Mouse (Mus musculus): ENCODE data around the gene Upk2. TPM values are rescaled to one million over a fixed set of nuclear protein-coding genes. Genes with fewer than 3 reads are reported as not detected.

The Upk2 gene
- polyA plus RNA-seq, 2 experiments = not detected

DNA sequence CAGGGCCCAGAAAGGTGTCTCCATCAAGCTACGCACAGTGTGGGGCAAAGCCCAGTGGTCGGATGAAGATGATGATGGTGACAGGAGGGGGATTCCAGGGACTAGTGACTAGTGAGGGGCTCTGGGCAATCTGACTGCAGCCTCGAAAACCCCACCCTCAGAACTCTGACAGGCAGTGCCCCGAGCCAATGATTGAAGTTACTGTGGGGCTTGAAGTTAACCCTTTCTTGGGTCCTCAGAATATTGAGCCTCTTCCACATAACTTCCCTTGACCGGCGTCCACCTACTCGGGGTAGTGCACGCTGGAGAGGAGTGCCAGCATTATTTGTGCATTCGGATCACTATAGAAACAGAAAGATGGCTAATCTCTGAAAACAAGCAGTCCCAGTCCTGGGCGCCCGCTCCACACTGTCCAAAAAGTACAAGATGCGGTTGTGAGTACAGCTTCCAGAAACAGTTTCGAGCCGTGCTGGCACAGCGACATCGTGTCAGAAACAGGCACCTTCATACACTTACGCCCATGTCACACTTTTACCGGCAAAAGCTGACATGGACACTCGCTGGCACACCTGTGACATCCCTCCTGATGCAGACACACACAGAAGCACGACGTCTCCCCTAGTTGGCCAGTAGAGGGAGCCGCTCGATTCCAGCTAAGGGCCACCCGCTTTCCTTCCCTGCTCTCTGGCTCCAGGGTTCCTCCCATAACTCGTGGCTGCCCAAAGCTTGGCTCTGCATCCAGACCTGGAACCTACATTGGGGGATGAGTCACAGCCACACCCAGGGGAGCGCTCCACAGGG, 25.1 kb upstream of the Upk2 start:
- H3K4me2 ChIP-seq (ENCODE audit: low read depth) = peak overlapping the region; percentile 75
- H3K36me3 ChIP-seq (replicated peaks; ENCODE audit: control insufficient read depth, insufficient read depth, low read depth) = no peaks in the 10 kb centered on the region
- TF ChIP-seq CTCF (IDR thresholded peaks at IDR 0.05; ENCODE audit: low read depth) (peak; percentile 94), EP300 (IDR thresholded peaks at IDR 0.05; ENCODE audit: low read depth) (no peak)
- 2% methylated on average over 26 of the region's 26 CpGs for WGBS (ENCODE audit: insufficient replicate concordance)
- peak; percentile 59 for ATAC-seq (ENCODE audit: insufficient read depth)
- H3K9me3 ChIP-seq (ENCODE audit: control insufficient read depth, low read length) = no peaks in the 10 kb centered on the region
- H3K27me3 ChIP-seq (ENCODE audit: control insufficient read depth, insufficient read depth, low read length) = peaks cover 42% of the 10 kb centered on the region
- peaks cover 0 to 14% of the 10 kb centered on the region in 2 experiments; a peak in 3 of 4 replicates for H3K4me1 ChIP-seq (replicated peaks; ENCODE audit: control insufficient read depth in 2 of 2, insufficient read depth in 2 of 2, low read length in 1 of 2)
- H3K4me3 ChIP-seq (ENCODE audit: insufficient read depth in 1 of 2, low read depth in 2 of 2, low read length in 2 of 2) = peak overlapping the region; percentile 51 to 55
- no peak overlapping the region for H3K9ac ChIP-seq (replicated peaks)
- DNase-seq (ENCODE audit: low read depth in 3 of 3, low spot score in 3 of 3) = peak; percentile 53 to 60 (median 59)
- no peak overlapping the region for H3K27ac ChIP-seq

DNA sequence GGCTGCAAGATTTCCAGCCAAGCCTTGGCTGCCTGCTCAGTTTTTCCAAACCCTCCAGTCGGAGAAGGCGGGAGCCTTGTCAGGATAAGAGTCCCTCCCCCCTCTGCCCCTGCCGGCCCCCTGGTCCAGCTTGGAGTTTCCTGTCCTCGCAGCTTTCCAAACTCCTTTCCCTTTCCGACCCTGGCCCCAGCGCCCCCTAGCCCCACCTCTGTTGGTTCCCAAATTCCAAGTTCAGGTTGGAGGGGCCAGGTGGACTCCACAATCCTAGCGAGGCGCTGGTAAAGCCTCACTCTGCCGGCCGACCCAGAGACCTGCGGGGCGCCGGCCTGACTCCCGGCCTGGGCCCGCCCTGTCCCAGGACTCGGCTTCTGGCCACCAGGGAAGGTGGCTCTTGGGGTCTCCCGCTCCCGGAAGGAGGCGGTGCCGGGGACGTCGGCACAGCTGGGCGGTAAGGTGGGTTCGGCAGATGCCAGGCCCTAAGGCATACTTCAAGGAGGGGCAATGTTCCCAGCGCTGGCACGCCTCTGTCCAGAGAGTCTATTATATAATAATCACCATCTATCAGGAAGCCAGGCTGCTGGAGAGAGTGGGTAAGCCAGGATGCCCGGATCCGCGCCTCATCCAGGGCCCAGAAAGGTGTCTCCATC, 24.3 kb upstream of the Upk2 start:
- under 1% methylated on average over 29 of the region's 29 CpGs for WGBS (ENCODE audit: insufficient replicate concordance)
- TF ChIP-seq EP300 (IDR thresholded peaks at IDR 0.05; ENCODE audit: low read depth) = no peak
- Histone ChIP-seq H3K4me1 (replicated peaks; ENCODE audit: control insufficient read depth in 2 of 2, insufficient read depth in 2 of 2, low read length in 1 of 2) (peaks cover 0 to 13% of the 10 kb centered on the region in 2 experiments; a peak in 3 of 4 replicates), H3K27me3 (ENCODE audit: control insufficient read depth, insufficient read depth, low read length) (peaks cover 42% of the 10 kb centered on the region), H3K4me2 (ENCODE audit: low read depth) (peak overlapping the region; percentile 75), H3K27ac (no peak overlapping the region), H3K9ac (replicated peaks) (no peak overlapping the region; the same call in 1 of the 2 replicates), H3K4me3 (ENCODE audit: insufficient read depth in 1 of 2, low read depth in 2 of 2, low read length in 2 of 2) (peak overlapping the region; percentile 51 to 55), H3K36me3 (replicated peaks; ENCODE audit: control insufficient read depth, insufficient read depth, low read depth) (no peaks in the 10 kb centered on the region), H3K9me3 (ENCODE audit: control insufficient read depth, low read length) (no peaks in the 10 kb centered on the region)
- ATAC-seq (ENCODE audit: insufficient read depth) = 0 out of 2 replicates have a peak, but pooled peaks have one; percentile 1
- no peak for DNase-seq (ENCODE audit: low read depth in 3 of 3, low spot score in 3 of 3)

DNA sequence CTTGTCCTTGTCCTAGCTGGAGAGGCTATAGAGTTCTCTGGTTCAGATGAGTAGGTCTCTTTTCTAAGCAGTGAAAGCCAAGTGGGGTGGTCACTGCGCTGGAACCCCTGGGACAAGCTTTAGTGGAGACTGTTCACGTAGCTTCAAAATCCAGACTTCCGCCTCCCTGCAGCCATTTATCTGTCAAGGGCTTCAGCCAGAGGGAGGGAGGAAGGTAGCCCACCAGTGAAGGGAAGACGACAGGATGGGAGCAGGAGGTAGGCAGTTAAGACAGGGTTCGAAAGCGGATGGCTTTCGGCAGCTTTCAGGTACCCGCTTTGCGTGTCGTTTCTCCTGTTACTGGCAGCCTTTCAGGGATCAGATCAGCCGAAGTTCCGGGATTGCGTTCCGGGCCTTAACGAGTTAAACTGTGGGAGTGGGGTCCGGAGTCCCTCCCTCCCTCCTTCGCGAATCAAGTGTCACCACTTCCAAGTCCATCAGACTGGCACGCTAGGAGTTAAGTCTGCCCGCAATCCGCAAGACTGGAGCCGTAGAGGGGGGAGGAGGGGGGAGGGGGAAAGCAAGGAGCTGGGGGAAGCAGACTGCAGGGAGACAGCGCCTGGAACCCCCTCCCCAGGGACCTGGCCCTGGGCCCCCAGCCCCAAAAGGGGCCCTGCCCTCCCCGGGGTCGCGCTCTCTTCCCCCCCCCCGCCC, 23.6 kb upstream of the Upk2 start:
- ATAC-seq (ENCODE audit: insufficient read depth) = no peak
- Histone ChIP-seq H3K27ac (no peak overlapping the region), H3K4me3 (ENCODE audit: insufficient read depth in 1 of 2, low read depth in 2 of 2, low read length in 2 of 2) (peak overlapping the region; percentile 55 to 68), H3K4me2 (ENCODE audit: low read depth) (peak overlapping the region; percentile 75), H3K4me1 (replicated peaks; ENCODE audit: control insufficient read depth in 2 of 2, insufficient read depth in 2 of 2, low read length in 1 of 2) (peaks cover 0 to 12% of the 10 kb centered on the region in 2 experiments; a peak in 2 of 4 replicates), H3K36me3 (replicated peaks; ENCODE audit: control insufficient read depth, insufficient read depth, low read depth) (no peaks in the 10 kb centered on the region), H3K9me3 (ENCODE audit: control insufficient read depth, low read length) (no peaks in the 10 kb centered on the region), H3K27me3 (ENCODE audit: control insufficient read depth, insufficient read depth, low read length) (peaks cover 36% of the 10 kb centered on the region), H3K9ac (replicated peaks) (no peak overlapping the region)
- DNase-seq (ENCODE audit: low read depth in 3 of 3, low spot score in 3 of 3) = no peak
- TF ChIP-seq CTCF (IDR thresholded peaks at IDR 0.05; ENCODE audit: low read depth) (no peak), EP300 (IDR thresholded peaks at IDR 0.05; ENCODE audit: low read depth) (no peak)
- WGBS (ENCODE audit: insufficient replicate concordance) = under 1% methylated on average over 27 of the region's 27 CpGs

DNA sequence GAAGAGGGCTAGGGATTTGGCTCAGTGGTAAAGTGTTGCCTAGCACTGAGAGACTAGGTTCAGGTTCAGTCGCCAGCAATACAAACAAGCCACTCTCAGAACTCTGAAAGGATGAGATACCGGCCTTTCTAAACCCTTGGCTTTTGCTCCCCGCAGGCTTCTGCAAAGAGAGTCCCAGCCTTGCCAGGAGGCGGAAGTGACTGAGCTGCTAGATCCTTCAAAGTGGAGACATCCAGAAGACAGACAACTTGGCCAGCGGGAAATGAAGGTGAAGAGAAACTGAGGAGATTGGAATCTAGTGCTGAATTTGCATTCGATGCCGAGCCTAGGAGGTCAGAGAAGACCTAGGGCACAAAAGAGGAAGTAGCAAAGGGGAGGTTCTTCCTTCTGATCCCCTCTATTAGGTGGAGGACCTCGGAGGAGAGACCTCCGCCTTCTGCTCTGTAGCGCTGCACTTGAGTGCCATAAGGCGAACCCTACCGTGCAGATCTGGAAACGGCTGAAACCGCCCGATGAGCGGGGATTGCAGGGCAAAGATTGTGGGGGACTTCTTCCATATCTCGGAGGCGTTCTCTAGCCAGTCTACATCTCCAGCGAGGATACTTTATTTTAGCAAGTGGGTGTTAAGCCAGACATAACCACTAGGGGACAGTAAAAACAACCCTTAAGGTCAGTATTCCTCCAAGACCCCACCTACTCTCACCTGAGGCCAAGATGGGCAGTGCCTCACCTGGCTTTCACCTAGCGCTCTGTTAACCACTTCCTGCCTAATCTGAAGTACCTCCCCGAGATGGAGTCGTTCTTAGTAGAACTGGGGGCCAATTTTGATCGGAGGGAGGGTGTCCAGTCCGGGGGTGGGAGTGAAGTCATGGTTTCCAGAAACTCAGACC, 22.8 kb upstream of the Upk2 start:
- ATAC-seq (ENCODE audit: insufficient read depth) = no peak
- no peaks in the 10 kb centered on the region for H3K9me3 ChIP-seq (ENCODE audit: control insufficient read depth, low read length)
- H3K27ac ChIP-seq = no peak overlapping the region
- H3K4me3 ChIP-seq (ENCODE audit: insufficient read depth in 1 of 2, low read depth in 2 of 2, low read length in 2 of 2) = peak overlapping the region; percentile 55 to 68
- no peak overlapping the region for H3K9ac ChIP-seq (replicated peaks)
- H3K4me2 ChIP-seq (ENCODE audit: low read depth) = peak overlapping the region; percentile 75
- TF ChIP-seq CTCF (IDR thresholded peaks at IDR 0.05; ENCODE audit: low read depth) (peak; percentile 78), EP300 (IDR thresholded peaks at IDR 0.05; ENCODE audit: low read depth) (no peak)
- DNase-seq (ENCODE audit: low read depth in 3 of 3, low spot score in 3 of 3) = no peak
- no peaks in the 10 kb centered on the region for H3K36me3 ChIP-seq (replicated peaks; ENCODE audit: control insufficient read depth, insufficient read depth, low read depth)
- H3K4me1 ChIP-seq (replicated peaks; ENCODE audit: control insufficient read depth in 2 of 2, insufficient read depth in 2 of 2, low read length in 1 of 2) = peaks cover 0 to 12% of the 10 kb centered on the region in 2 experiments; a peak in 2 of 4 replicates
- H3K27me3 ChIP-seq (ENCODE audit: control insufficient read depth, insufficient read depth, low read length) = peaks cover 28% of the 10 kb centered on the region
- 4% methylated on average over 24 of the region's 24 CpGs for WGBS (ENCODE audit: insufficient replicate concordance)
